Mouse (Mus musculus) ES-Bruce4 (cell line): ENCODE data around the gene Axdnd1. TPM values are rescaled to one million over a fixed set of nuclear protein-coding genes. Genes with fewer than 3 reads are reported as not detected.
A peak's percentile ranks its signal among the peaks of the same experiment; 100 is the strongest.

Experiments used
- H3K27ac ChIP-seq: 2 replicates; pipeline ENCODE4 v1.5.1; 2012; ENCODE audit warnings: low read length, inconsistent platforms; ENCODE audit not compliant: insufficient read depth
- H3K27me3 ChIP-seq: 2 replicates; pipeline ENCODE4 v1.6.1; 2012; ENCODE audit warnings: mild to moderate bottlenecking, low read length, inconsistent platforms; ENCODE audit not compliant: control insufficient read depth, poor library complexity, insufficient read depth, severe bottlenecking
- H3K36me3 ChIP-seq: 2 replicates; pipeline ENCODE4 v1.6.1; 2012; ENCODE audit warnings: inconsistent platforms, mild to moderate bottlenecking, low read length, moderate library complexity; ENCODE audit not compliant: control insufficient read depth, poor library complexity, insufficient read depth, severe bottlenecking
- H3K4me1 ChIP-seq: one replicate; pipeline ENCODE4 v1.8.1; 2011; ENCODE audit warnings: low read length; ENCODE audit not compliant: control insufficient read depth, insufficient read depth
- H3K4me3 ChIP-seq: 2 replicates; pipeline ENCODE4 v1.5.1; 2011; ENCODE audit warnings: low read depth, mild to moderate bottlenecking, low read length
- H3K9ac ChIP-seq: 2 replicates; pipeline ENCODE4 v1.6.1; 2012; ENCODE audit warnings: low read depth, mild to moderate bottlenecking, inconsistent platforms; ENCODE audit not compliant: poor library complexity, severe bottlenecking
- H3K9me3 ChIP-seq: replicated peaks from 2 replicates; pipeline ENCODE4 v1.6.1; 2012; ENCODE audit warnings: mild to moderate bottlenecking, low read length, inconsistent platforms; ENCODE audit not compliant: control insufficient read depth, poor library complexity, insufficient read depth, severe bottlenecking
- CTCF ChIP-seq: IDR thresholded peaks from one replicate; pipeline ENCODE4 v1.8.1; 2011; ENCODE audit warnings: low read depth, low read length
- EP300 ChIP-seq: IDR thresholded peaks from 2 replicates; pipeline ENCODE4 v1.6.1; 2011; ENCODE audit warnings: low read depth, low read length; ENCODE audit not compliant: insufficient read depth
- POLR2A ChIP-seq: IDR thresholded peaks from one replicate; pipeline ENCODE4 v1.8.1; 2011; ENCODE audit warnings: low read length; ENCODE audit not compliant: insufficient read depth
- polyA plus RNA-seq: library from polyadenylated mRNA; stranded (reverse); fragments of >200 nt; gene quantifications from 2 replicates; pipeline ENCODE4 v1.2.4, GENCODE M21; 2011; ENCODE audit warnings: low read depth; ENCODE audit not compliant: missing spikeins, insufficient read depth, insufficient read length

The Axdnd1 gene
- polyA plus RNA-seq, 1 experiment: 2.9 TPM

DNA sequence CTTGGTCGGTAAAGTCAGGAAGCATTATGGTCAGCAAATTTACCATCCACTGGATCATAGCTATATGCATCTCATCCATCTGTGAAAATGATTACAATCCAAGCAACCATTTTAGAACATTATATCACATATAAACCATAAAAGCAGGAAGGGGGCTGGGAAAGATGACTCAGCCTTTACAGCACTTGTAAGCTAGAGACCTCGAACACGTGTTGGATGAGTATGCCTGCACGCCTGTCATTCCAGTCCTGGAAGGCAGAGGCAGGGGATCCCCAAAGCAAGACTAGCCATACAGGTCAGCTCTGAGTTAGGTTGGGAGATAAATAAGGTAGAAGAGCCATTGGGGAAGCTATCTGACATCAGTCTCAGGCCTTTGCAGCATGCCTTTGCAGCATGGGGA is 71.9 kb downstream of the Axdnd1 start:
- H3K9ac ChIP-seq: no peak overlapping the region
- no peaks in the 10 kb centered on the region for H3K36me3 ChIP-seq
- no peaks in the 10 kb centered on the region for H3K9me3 ChIP-seq
- H3K27me3 ChIP-seq: no peaks in the 10 kb centered on the region
- no peak overlapping the region for H3K4me3 ChIP-seq
- H3K27ac ChIP-seq: no peak overlapping the region
- no peaks in the 10 kb centered on the region for H3K4me1 ChIP-seq
- TF ChIP-seq POLR2A (no peak), EP300 (no peak), CTCF (no peak)

DNA sequence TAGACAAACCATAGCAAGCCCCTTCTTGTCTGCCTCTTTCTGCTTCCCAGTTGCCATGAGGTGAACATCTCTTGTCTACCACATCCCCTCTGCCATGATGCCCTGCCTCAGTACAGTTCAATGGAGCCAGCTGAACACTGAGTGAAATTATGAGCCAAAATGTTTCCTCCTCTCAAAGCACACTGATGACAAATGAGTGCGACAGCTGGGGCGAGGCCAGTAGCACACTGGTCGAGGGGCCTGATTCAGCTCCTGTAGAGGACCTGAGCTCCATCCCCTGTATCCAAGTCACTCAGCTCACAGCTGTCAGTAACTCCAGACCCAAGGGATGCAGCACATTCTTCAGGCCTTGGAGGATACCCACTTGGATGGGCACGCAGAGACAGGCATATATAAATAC is 75.3 kb downstream of the Axdnd1 start:
- no peak overlapping the region for H3K9ac ChIP-seq
- no peaks in the 10 kb centered on the region for H3K36me3 ChIP-seq
- H3K9me3 ChIP-seq: no peaks in the 10 kb centered on the region
- TF ChIP-seq EP300: no peak
- TF ChIP-seq POLR2A: no peak
- TF ChIP-seq CTCF: no peak
- H3K4me1 ChIP-seq: no peaks in the 10 kb centered on the region
- no peaks in the 10 kb centered on the region for H3K27me3 ChIP-seq
- H3K27ac ChIP-seq: no peak overlapping the region
- H3K4me3 ChIP-seq: no peak overlapping the region

DNA sequence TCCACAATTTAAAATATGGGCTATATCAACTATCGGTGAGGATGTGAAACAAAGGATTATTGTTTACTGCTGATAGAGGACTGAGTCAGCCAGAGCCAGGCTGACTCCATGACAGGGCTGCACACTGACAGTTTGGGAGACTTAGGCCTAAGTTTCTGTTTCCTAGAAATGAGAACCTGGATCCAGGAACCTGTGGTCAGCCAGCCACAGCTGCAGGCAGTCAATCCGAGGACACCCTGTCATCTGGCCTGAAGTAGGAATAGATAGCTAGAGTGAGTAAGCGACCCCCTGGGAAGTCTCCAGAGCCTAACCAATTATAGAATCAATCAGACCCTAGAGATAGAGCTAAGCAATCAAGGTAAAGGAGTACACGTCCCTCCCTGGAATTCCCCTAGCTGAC is 76.5 kb downstream of the Axdnd1 start:
- H3K36me3 ChIP-seq: no peaks in the 10 kb centered on the region
- no peak overlapping the region for H3K27ac ChIP-seq
- no peaks in the 10 kb centered on the region for H3K27me3 ChIP-seq
- no peaks in the 10 kb centered on the region for H3K9me3 ChIP-seq
- H3K4me3 ChIP-seq: no peak overlapping the region
- TF ChIP-seq EP300 (no peak), CTCF (no peak), POLR2A (no peak)
- no peaks in the 10 kb centered on the region for H3K4me1 ChIP-seq
- no peak overlapping the region for H3K9ac ChIP-seq

DNA sequence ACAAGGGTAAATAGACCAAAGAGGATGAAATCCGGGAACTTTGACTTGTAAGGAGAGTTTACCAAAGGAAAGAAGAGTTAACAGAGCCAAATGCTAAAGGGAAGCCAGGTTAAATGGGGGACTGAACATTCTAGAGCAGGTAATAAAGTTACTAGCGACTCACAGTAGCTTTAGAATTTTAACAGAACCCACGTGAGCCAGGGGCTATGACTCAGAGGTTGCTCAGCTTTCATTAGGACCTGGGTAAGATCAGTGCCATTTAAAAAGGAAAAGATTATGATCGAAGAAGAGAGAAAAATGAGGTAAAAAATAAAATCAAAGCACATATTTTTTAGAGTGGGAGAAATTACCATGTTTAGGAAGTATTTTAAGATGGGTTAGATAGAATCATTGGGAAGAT is 80.1 kb downstream of the Axdnd1 start:
- H3K36me3 ChIP-seq: no peaks in the 10 kb centered on the region
- no peaks in the 10 kb centered on the region for H3K4me1 ChIP-seq
- TF ChIP-seq CTCF (no peak), EP300 (no peak), POLR2A (no peak)
- no peak overlapping the region for H3K4me3 ChIP-seq
- no peak overlapping the region for H3K9ac ChIP-seq
- no peak overlapping the region for H3K27ac ChIP-seq
- no peaks in the 10 kb centered on the region for H3K27me3 ChIP-seq
- peaks cover 2% of the 10 kb centered on the region; the same call in 1 of the 2 replicates for H3K9me3 ChIP-seq

DNA sequence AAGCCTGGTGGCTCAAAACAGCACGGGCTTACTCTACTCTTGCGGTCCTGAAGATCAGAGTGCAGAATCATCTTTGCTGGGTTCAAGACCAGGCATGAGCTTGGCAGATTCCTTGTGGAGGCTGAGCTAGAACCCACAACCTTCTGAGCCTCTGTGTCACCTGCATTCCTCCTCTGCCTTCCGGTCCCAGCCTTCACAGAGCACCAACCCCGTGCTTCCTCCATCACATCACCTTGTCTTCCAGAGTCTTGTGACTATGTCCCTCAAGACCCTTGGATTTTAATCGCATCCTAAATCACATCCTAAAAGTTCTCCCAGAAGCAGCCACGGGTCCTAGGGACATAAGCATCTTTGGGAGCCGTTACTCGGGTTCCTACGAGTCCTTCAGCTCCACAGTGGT is 97.8 kb downstream of the Axdnd1 start:
- no peak for TF ChIP-seq EP300
- TF ChIP-seq CTCF: no peak
- TF ChIP-seq POLR2A: no peak
- H3K9ac ChIP-seq: no peak overlapping the region
- H3K36me3 ChIP-seq: no peaks in the 10 kb centered on the region
- H3K4me3 ChIP-seq: no peak overlapping the region
- H3K27me3 ChIP-seq: no peaks in the 10 kb centered on the region
- H3K27ac ChIP-seq: no peak overlapping the region
- H3K9me3 ChIP-seq: no peaks in the 10 kb centered on the region
- no peaks in the 10 kb centered on the region for H3K4me1 ChIP-seq

DNA sequence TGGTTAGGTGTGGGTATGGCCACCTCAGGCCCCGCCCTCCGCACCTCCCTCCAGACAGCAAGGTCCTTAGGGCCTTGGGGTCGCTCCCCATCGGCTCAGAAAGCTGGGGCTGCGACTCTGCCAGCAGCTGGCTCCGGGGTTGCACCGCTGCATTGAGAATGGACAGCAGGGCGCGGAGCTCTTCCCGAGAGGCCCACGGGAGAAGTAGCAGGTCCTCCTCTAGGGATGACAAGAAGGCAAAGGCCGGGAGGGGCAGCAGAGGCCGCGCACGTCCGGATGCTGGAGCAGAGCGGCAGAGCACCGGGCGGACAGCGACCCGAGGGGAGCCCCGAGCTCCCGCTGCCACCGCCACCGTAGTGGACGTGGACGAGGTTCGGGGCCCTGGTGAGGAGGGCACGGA is 110.3 kb downstream of the Axdnd1 start, which contains the start of gene Nphs2:
Nphs2 (plus strand) TSS at position 98 of the 400 bp plus-strand sequence.
- H3K4me1 ChIP-seq: no peaks in the 10 kb centered on the region
- no peak within 1 kb of the TSS for H3K27ac ChIP-seq
- no peaks in the 10 kb centered on the region for H3K9me3 ChIP-seq
- peak within 1 kb of the TSS; percentile 41 for H3K4me3 ChIP-seq
- H3K9ac ChIP-seq: no peak within 1 kb of the TSS
- H3K27me3 ChIP-seq: peaks cover 3% of the 10 kb centered on the region
- H3K36me3 ChIP-seq: no peaks in the 10 kb centered on the region
- TF ChIP-seq EP300 (no peak), POLR2A (no peak), CTCF (no peak)

DNA sequence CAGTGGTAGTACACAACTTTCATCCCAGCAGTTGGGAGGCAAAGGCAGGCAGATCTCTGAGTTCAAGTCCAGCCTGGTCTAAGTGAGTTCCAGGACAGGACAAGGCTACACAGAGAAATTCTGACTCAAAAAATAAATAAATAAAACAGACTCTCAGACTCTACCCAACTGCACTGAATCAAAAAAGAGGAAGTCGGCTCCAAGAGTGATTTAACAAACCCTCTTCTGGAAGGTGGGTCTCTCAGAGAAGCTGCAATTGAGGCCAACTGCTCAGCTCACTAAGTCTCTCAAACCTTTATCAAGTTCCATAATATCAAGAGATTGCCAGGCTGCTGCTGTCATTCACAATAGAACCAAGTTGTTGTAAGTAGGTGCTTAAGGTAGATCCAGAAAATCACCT is 112.4 kb downstream of the Axdnd1 start:
- no peak overlapping the region for H3K27ac ChIP-seq
- H3K27me3 ChIP-seq: peaks cover 3% of the 10 kb centered on the region
- no peak overlapping the region for H3K4me3 ChIP-seq
- H3K36me3 ChIP-seq: no peaks in the 10 kb centered on the region
- TF ChIP-seq POLR2A: no peak
- TF ChIP-seq CTCF: no peak
- no peak for TF ChIP-seq EP300
- H3K9me3 ChIP-seq: no peaks in the 10 kb centered on the region
- H3K4me1 ChIP-seq: no peaks in the 10 kb centered on the region
- no peak overlapping the region for H3K9ac ChIP-seq
